Mouse (Mus musculus) monocyte, adult 2 months (primary cell): ENCODE measurements at regions not wholly inside any gene's neighbourhood (a gene's known extent, or its start where the extent isn't known, plus 50 kb on each side); places are given as distances from the start of the nearest gene placed in this dataset.

Experiments used
- DNase-seq, 2 experiments: peaks; one replicate each; pipeline ENCODE4 v3.0.0; 2022; ENCODE audit warnings: low spot score in 2 of 2, low read depth in 1 of 2

- DNase-seq = no peak
Measured at GRCm38 (mm10) chr5:118815783-118816182, 255.3 kb downstream of the Med13l start.

- DNase-seq = no peak
Measured at GRCm38 (mm10) chr5:118818294-118818693, 257.8 kb downstream of the Med13l start.

DNA sequence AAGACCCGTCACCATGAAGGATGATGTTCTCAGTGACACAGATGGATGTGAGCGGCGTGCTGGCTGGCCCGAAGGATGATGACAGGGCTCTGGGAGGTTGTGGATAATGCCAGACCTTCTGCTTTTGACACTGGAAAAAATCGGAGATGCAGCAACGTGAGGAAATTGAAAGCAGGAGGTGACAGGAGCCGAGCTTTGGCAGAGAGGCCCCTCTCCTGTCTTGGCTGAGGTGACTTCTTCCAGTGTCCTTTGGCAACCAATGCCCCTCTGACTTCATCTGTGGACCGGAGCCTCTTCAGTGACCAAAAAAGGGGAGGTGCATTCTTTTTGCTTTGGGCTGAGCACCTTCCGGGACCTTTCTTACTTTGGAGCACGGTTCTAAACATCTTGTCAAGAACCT, 264.3 kb downstream of the Med13l start:
- DNase-seq = no peak

- DNase-seq = no peak
Measured at GRCm38 (mm10) chr5:118829031-118829698, 268.7 kb downstream of the Med13l start.

- no peak for DNase-seq
Measured at GRCm38 (mm10) chr5:118832701-118833100, 272.2 kb downstream of the Med13l start.

- no peak for DNase-seq
Measured at GRCm38 (mm10) chr5:118834129-118834528, 273.6 kb downstream of the Med13l start.

DNA sequence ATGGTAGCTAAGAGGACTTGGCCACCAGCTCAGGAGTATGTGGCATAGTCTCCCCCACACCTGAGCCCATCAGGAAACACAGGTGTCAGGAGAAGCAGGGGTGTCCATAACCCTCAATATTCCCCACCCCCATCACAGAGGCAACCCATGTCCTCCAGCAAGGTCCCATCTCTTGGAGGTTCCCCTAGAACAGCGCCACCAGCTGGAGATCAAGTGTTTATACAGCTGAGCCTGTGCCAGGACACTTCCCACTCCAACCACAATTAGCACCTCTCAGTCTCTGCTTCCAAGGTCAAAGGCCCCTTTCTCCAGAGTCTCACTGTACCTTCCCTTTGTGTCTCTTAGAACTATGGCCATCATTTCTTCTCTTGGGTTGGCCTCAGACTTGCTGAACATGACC, 276.5 kb downstream of the Med13l start:
- no peak for DNase-seq

DNA sequence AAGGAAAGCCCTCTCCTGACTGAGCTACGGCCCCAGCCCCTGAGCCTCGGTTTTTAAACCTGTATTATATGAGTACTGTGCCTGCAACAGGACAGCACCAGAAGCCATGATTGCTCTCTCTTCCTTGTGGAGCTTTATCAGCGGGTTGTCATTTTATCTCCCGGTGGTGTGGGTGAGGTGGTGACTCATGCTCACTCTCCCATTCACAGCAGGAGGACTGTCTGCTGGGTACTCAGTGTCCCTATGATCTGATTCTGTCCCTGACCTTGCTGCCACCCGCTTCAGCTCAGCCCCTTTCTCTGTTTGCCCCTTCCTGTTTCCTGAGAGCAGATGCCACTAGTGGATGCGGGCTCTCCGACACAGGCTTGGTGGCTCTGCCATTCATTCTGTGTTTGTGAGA, 277.9 kb downstream of the Med13l start:
- no peak for DNase-seq

- DNase-seq = no peak
Measured at GRCm38 (mm10) chr5:118839916-118840315, 279.4 kb downstream of the Med13l start.

DNA sequence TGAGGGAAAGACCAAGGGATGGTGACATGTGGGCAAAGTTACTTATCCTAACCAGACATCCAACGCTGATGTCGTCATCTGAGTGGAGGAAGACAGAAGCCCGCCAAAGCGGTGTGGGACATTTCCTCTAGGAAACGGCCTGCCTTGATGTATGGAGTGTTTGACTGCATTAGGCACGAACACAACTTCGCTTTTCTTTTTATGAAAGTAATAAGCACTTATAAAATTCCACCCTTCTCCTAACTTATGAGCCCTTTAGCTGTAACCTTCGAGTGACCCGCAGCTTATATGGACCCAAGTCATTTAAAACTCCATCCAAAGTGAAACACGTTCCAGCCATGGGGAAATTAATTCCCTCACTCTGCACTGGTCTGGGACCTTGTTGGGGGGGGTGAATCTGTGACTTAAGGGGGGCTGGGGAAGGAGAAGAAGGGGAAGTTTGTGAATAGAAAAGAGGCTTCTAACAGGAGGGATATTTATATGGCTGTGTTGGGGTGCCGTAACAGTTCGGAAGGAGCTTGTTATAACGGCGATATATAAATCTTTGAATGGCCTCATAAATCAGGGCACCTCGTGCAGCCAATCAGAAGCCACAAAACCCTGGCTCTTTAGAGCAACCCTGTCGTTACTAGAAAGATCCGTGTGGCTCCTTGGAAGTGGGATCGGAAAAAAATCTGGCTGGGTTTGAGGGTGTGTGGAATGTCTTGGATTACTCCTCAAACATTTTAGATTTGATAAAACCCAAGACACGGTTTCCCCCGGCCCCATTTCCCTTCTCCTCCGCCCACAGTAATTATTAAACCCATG, 280.9 kb downstream of the Med13l start:
- no peak for DNase-seq

DNA sequence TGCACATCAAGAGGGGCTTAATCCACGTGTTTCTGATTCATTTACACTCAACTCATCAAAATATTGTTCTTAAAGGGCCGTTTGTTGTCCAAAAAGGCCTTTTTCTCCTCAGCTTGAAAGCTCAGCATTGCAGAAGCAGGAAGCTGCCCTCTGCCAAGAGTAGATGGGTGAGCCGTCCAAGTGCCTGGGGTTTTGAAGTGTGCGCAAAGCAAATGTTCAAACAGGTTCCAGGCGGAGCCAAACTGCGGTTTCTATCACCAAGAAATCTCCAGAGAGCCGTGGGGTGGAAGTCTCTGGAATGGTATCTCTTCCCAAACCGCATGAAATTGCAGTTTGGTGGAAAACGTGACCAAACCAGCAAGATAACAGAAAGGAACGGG, 281.5 kb downstream of the Med13l start:
- no peak for DNase-seq

DNA sequence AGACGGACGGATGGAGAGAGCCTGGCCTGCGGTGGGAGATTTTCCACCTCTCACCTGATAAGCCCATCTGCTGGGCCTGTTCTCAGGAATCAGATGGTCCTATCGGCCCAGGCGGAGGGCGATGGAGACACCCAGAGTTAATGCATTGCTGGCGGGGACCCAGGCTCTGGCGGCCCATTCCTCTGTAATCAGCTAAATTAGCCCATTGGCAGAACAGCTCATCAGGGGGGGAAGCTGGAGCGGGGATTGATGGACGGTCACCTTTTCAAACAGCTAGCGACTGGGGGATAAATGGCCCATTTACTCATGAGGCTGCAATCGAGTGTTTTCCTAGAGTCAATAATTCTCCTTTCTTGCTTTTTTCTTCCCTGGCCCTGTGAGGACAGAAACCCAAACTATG, 296.5 kb downstream of the Med13l start:
- no peak for DNase-seq

- DNase-seq = no peak
Measured at GRCm38 (mm10) chr5:118861143-118861847, 300.8 kb downstream of the Med13l start.

DNA sequence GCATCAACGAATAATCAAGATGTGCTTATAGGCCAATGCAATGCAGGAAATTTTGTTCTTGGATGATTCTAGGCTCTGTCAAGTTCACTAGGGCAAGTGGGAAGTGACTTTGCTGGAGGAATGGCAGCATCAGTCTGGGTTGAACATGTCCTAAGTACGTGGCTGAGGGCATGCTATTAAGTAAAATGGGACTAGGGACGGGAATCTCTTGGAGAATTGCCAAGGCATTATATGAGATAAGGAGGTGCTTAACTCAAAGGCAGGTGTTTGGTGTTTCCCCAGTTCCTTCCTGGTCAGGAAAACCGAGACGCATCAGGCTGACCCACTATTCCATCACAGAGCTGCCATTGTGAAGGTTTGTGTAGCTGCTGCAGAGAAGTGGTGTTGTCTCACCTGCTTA, 307.0 kb downstream of the Med13l start:
- DNase-seq = no peak

DNA sequence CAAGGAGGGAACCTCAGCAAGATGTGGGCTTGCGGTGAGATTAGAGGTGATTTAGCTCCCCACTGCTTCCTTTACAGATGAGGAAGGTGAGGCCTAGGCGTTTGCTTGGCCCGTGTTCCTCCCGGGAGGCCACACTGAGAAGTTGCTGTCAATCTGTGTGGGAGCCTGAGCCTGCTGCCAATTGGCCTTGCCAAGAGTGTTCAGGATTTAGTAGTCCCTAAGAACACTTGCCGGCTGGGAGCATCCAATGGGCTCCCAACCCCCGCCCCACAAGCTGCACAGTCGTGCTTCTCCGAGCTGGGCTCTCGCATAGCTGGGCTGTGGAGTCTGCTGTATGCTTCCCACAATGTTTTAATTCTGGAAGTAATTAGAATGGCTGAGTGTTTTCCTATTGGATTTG, 308.9 kb downstream of the Med13l start:
- DNase-seq = no peak

DNA sequence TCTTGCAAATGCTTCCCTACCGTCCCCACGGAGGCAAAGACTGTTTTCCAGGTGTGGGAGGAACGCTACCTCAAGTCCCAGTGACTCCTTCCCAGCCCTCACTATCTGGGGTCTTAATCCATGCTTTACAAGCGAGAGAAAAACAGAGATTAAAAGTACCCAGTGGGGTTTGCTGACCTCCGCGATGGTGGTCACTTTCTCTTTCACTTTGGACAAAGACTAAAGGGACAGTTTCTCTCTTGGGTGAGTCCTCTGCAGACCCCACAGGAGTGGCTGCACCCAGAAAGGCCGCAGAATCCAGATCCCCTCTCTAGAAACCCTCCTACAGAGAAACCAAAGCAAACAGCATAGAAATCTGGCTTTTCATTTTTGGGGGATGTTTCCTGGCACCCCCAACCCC, 313.4 kb downstream of the Med13l start:
- DNase-seq = no peak

DNA sequence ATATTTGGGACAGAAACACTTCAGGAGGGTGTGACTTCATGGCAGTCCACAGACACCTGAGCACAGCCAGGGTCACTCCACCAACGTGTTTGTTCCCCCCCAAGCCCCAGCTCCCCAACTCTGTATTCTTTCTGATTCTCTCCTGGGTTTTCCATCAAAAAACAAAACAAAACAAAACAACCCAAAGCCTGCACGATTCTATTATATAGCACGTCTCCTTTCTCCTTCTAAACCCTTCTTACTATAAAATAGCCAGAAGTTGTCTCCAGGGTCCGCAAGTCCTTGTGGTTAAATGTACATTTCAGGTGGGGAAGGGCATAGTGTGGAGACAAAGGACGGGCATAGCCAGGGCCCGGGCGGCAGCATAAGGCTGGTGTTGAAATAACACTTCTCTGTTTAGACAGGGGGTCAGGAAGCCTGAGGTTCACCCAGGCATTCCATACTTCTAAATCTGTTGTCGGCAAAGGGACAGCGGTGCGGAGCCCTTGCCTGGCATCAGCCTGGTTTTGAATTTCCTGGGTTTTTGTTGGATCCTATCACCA, 314.7 kb downstream of the Med13l start:
- DNase-seq = no peak

GRCm38 (mm10) chr5:118876586-118877312, 316.3 kb downstream of the Med13l start:
- DNase-seq = no peak

DNA sequence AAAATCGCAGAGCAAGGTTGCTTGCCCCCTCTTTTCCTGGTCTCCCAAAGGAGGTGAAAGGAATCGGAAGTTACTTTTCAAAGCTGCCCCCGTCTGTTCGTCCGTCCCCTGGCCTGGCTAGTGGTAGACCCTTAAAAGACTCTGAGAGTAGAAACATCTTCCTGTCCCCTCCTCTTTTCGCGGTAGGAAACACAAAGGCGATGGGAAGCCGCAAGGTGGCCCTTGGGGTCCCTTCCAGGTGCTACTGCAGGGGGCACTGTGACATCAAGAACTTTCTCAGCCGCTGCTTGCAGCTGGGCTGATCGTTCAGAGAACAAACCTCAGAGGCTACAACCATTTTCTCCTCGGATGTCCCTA, 316.8 kb downstream of the Med13l start:
- no peak for DNase-seq

GRCm38 (mm10) chr5:118877831-118878230, 317.4 kb downstream of the Med13l start:
- no peak for DNase-seq

DNA sequence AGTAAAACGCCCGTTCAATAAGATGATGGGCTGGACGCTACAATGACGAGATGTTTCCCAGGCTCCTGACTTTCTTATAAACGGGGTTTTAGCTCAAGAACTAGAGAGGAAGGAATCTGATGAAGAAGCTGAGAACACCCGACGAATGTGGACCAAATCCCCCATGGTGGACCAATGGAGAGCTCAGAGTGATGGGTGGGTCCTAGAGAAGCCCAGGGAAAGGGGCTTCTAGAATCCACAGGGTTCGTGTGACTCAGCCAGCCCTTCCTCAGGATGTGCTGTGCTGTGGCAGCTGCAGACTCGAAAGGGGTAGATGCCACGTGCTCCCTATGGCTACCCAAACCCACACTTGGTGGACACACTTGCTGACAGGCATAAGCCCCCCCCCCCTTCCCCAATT, 318.2 kb downstream of the Med13l start:
- DNase-seq = no peak
